Mouse (Mus musculus) left cerebral cortex, adult 18-20 months (tissue): ENCODE results near the gene Apoa4. TPM values are rescaled to one million over a fixed set of nuclear protein-coding genes. Genes with fewer than 3 reads are reported as not detected.

Experiments
- DNase-seq, 2 experiments: peaks; one replicate each; pipeline ENCODE4 v3.0.0; 2021 to 2022; ENCODE audit warnings: low spot score in 2 of 2, mixed read lengths in 1 of 2
- total RNA-seq, 2 experiments: library from RNA; stranded (reverse); gene quantifications; 2 replicates each; pipeline ENCODE4 v1.2.3; 2021

The Apoa4 gene
- total RNA-seq, 2 experiments from 2014 or later = not detected

DNA sequence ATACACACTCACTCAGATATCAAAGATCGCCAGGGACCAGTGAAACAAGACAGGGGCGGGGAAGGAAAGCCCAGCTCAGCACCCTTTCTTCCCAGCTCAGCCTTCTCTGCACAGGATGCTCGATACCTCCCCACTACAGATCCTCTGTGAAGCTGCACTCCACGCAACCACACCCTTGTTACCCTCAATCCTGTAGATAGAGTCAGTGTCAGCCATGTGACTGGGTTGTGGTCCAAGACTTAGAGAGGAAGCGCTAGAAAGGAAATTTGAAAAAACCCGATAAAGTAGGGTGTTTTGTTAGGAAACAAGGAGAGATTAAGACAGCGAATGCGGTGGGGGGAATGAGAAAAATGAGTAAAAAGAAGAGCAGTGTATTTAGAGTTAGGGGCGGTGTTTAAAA is 31.6 kb downstream of the Apoa4 start:
- no peak for DNase-seq

DNA sequence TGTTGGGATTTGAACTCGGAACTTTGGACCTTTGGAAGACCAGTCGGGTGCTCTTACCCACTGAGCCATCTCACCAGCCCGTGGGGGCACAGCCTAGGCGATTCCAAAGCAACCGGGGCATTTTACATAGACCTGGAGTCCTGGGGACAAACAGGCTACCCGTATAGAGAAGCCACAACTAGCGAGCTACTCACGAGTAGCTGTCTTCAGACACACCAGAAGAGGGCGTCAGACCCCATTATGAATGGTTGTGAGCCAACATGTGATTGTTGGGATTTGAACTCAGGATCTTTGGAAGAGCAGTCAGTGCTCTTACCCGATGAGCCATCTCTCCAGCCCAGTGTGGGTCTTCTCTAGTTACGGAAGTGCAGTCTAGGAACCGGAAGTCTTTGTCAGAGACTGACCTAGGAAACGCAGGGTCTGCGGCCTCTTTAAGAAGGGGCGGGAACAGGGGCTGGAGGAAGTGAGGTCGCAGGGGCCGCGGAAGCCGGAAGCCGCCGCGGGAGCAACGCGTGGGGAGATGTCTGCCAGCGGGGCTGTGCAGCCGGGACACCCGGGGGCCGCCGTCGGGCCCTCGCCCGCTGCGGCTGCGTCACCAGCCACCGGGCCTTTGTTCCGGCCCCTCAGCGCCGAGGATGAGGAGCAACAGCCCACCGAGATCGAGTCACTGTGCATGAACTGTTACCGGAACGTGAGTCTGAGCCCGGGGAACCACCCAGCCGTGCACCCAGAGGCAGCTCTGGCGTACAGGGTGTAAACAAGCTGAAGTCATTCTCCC is 32.4 kb downstream of the Apoa4 start, which contains the start of gene Zpr1:
Gene Zpr1, plus strand, starts transcription at position 388 of the 778 bp plus-strand sequence.
- peak; percentile 87 to 90 for DNase-seq

GRCm38 (mm10) chr9:46274494-46274893 is 34.0 kb downstream of the Apoa4 start:
- no peak for DNase-seq

- peak; percentile 93 to 95 for DNase-seq
Observed at GRCm38 (mm10) chr9:46282631-46283436, 42.3 kb downstream of the Apoa4 start, which contains the start of gene Bud13. Bud13 (plus strand) TSS chr9:46283008.

Other genes starting within 250 kb of the Apoa4 start
- 100 to 1,000 TPM; 216 to 221 TPM for gene Pafah1b2, start 228.0 kb upstream of the Apoa4 start, total RNA-seq
- gene Sik3, start 227.9 kb upstream of the Apoa4 start, total RNA-seq = 100 to 1,000 TPM; 112 to 132 TPM
- gene Apoa1, start 12.1 kb upstream of the Apoa4 start, total RNA-seq = not detected
- 1 to 10 TPM in 1 of 2 experiments, not detected in 1; 1.9 TPM for gene Apoc3, start 5.1 kb upstream of the Apoa4 start, total RNA-seq
- gene Apoa5, start 27.9 kb downstream of the Apoa4 start, total RNA-seq = not detected
- gene Zpr1, start 32.4 kb downstream of the Apoa4 start, total RNA-seq = 10 to 100 TPM; 39.4 to 40.4 TPM
- 10 to 100 TPM; 11.2 to 12.0 TPM for gene Bud13, start 42.3 kb downstream of the Apoa4 start, total RNA-seq
- gene 4931429L15Rik, start 79.3 kb downstream of the Apoa4 start, total RNA-seq = not detected